Mouse (Mus musculus) retina, postnatal 7 days (tissue): Measurements from ENCODE around the gene Baz2a.
"Not testable (repeated sequence)": the region's sequence is repeated elsewhere in the genome, so short reads cannot be mapped to it uniquely, and the experiment has no call there.

ENCODE experiments used
- DNase-seq: peaks from one replicate; pipeline ENCODE4 v3.0.0-alpha.2; 2012; ENCODE audit warnings: low read depth, low spot score

Gene Baz2a

GRCm38 (mm10) chr10:128111227-128111626 lies 19.9 kb downstream of the Baz2a start:
- no peak for DNase-seq

GRCm38 (mm10) chr10:128123833-128124232 lies 32.5 kb downstream of the Baz2a start:
- DNase-seq = no peak

DNA sequence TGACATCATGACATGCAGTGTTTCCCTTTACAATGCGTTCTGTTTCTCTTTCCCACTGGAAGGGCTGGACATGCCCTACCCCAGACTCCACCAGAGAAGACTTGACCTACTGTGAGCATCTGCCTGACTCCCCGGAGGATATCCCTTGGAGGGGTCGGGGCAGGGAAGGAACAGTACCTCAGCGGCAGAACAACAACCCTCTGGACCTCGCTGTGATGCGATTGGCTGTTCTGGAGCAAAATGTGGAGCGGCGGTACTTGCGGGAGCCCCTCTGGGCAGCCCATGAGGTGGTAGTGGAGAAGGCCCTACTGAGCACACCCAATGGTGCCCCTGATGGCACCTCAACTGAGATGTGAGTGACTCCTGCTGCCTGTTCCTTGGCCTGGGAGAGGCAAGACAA lies 33.5 kb downstream of the Baz2a start:
- DNase-seq = no peak

GRCm38 (mm10) chr10:128125951-128126350 lies 34.6 kb downstream of the Baz2a start:
- no peak for DNase-seq

GRCm38 (mm10) chr10:128127497-128127896 lies 36.1 kb downstream of the Baz2a start:
- DNase-seq = no peak

GRCm38 (mm10) chr10:128128143-128128542 lies 36.8 kb downstream of the Baz2a start:
- no peak for DNase-seq

DNA sequence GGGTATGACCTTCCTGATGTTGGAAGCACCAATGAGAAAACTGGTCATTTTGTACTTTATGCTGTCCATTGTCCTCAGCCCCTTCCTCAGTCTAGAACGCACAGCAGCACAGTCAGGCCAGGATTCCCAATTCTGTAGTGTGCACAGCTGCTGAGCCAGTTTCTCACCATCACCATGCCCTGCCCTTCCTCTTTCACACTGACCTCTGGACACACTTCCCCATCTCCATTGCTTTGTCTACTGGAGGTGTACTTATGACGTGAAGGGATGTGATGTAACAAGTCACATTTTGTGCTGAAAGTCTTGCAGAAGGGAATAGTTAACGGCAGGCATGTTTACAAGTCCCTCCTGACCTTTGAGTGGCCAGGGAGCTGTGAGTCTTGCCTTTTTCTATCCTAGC lies 39.9 kb downstream of the Baz2a start:
- DNase-seq = no peak

DNA sequence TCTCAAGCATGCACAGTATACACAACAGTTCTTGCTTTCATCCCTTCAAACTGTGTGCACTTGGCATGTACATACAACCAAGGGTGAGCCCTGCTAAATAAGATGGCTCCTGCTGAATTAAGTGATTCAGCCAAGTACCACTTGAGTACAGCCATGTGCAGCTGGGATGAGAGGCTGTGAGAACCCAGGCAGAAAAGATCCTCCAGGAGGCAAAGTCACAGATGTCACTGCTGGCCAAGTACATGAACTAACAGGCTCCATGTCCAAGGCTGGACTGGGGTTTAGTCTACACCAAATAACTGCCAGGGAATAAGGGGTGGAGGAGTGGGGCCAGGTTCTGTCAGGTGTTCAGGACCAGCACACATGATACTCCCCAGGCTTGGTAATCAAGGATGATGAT lies 40.4 kb downstream of the Baz2a start:
- no peak for DNase-seq

DNA sequence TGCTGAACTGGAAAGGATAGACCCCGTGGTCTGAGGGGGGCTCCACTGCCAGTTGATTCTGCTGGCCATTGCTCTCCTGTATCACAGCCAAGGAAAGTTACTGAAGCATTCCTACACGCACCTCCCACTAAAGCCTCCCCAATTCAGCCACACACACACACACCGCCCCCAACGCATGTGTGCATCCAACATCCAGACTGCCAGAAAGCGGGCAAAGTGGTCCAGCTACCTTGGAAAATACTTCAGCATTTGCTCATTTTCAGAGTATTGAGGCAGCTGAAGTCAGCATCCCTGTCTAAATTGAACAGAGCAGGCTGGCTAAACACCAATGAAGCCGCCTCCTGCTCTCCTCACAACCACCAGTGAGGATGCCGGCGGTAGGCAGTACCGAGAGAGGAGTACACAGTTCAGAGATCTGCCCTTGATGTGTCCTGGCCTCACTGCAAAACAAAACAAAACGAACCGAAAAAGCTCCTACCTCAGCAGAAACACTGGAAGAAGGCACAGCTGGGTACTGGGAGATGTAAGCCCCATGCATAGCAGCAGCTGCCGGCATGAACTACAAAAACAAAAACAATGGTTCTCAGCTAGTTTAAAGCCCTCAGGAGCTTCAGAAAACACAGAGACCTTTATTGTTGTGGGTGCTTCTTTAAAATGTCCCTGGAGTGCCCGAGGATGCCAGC lies 42.4 kb downstream of the Baz2a start:
- no peak for DNase-seq

DNA sequence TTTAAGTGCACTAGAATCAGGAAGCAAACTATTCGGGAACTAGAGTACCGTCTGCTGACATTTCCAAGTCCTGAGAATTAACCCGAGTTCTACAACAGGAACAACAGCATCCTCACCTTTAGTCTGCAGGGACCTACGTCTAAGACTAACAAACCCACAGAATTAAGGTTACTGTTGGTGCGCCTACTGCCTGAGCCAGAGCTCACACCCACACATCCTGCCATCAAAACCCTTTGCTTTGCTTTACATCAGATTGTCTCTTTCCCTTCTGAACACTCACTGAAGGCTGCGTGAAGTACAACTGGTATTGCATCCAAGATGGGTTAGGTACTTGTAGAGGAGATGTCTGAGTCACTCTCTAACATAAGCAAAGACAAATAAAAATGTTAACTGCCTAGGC lies 44.0 kb downstream of the Baz2a start:
- no peak for DNase-seq

GRCm38 (mm10) chr10:128140236-128140952 lies 49.0 kb downstream of the Baz2a start:
- DNase-seq = peak; percentile 49

DNA sequence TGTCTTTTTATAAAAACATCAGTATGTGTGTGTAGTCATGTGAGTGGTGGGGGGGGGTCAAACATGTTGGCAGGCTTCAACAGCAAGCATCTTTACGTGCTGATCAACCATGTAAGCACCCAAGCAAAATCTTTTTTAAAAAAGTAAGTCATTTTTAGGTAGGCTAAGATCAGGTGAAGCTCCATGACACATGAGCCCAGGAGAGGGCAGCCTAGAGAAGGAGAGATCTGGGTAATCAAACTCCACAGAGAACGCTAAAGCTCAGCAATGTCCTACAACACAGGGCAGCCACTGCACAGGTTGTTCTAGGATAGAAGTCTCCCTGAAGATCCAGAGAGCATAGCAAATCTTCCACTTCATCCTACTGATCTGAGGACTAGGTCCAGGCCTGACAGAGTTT lies 50.8 kb downstream of the Baz2a start:
- no peak for DNase-seq

DNA sequence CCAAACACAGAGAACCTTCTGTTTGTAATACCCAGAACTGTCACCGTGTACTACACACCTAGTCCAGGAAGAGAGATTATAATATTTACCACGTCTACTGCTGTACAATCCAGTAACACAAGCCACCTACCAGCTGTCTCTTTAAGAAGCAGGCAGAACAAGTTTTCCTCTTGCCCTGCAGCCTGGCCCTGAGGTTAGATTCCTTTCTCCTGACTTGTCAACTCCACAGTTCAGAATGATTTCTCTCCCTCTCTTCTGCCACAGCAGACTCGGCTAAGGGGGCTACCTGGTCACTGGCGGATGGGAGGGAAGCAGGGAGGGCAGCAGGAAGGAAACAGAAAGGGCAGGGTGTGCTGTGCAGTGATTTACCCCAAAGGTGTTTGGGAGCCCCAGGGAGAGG lies 52.3 kb downstream of the Baz2a start:
- no peak for DNase-seq

- no peak for DNase-seq
These were observed 53.6 kb downstream of the Baz2a start for GRCm38 (mm10) chr10:128144961-128145360.

- DNase-seq = no peak
These were observed 57.5 kb downstream of the Baz2a start for GRCm38 (mm10) chr10:128148789-128149365.

DNA sequence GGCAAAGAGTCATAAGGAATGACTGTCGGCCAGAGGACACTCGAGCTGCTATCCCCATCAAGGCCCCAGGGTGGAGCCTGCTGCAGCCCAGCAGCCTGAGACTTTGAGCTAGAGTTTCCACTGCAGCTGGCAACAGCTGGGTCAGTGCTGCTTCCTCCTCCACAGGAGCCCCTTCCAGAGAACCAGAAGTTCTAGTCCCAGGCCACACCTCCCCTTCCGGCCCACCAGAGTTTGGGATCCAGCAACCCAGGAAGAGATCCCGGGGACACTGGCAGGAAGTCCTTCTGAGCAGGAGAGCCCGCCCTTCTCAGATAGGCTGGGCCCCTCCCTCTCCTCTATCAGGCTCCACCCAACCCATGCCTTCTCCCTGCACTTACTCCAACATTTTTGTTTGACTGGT lies 58.2 kb downstream of the Baz2a start:
- no peak for DNase-seq

DNA sequence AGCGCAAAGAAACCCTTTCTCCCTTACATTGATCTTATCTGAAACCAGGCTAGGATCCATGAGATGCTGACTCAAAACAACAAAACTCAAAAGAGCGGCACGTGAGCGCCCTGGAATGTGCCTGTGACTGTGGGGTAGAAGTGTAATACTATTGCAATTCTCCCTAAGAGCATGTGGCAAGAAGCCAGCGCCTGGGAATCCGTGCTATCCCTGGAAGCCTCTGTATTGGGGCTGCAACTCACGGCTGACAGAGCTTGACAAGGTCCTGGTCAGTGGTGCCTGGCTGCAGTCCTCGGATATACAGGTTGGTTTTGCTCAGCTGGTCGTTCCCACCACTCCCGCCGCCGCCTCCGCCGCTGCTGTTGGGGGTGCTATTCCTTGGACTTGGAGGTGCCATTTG lies 59.6 kb downstream of the Baz2a start:
- DNase-seq = no peak

- DNase-seq = no peak
These were observed 62.6 kb downstream of the Baz2a start for GRCm38 (mm10) chr10:128153978-128154377.

DNA sequence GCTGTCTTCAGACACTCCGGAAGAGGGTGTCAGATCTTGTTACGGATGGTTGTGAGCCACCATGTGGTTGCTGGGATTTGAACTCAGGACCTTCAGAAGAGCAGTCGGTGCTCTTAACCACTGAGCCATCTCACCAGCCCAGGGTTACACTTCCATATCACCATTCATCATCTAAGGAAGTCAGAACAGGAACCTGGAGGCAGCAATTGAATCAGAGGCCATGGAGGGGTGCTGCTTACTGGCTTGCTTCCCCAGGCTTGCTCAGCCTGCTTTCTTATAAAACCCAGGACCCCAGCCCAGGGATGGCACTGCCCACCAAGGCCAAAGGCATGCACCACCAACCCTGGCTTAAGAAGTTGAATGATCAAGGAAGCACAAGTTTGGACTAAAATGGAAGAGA lies 74.3 kb downstream of the Baz2a start:
- DNase-seq = not testable (repeated sequence)

- DNase-seq = no peak
These were observed 75.7 kb downstream of the Baz2a start for GRCm38 (mm10) chr10:128167091-128167490.

GRCm38 (mm10) chr10:128171348-128171747 lies 80.0 kb downstream of the Baz2a start:
- not testable (repeated sequence) for DNase-seq

DNA sequence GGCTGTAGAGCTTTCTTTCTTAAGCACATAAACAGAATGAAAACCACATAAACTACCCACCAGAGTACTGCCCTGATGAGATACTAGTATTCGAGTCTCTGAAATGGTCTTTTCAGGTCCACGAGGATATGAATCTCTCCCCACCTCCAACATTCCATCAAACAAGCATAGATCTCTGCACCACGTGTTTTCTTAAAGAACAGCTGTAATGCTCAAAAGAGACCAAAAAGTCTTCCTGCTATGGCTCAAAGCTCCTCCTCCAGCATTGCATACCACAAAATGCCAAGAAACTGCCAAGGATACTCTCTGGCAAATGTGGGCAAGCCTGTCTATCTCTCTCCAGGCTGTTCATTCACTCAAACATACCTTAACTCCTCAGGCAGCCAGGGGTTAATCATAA lies 83.9 kb downstream of the Baz2a start:
- no peak for DNase-seq
